Mouse (Mus musculus) neural tube, embryonic 14.5 days (tissue): ENCODE measurements at regions not wholly inside any gene's neighbourhood (a gene's known extent, or its start where the extent isn't known, plus 50 kb on each side); places are given as distances from the start of the nearest gene placed in this dataset.

ENCODE experiments used
- ATAC-seq: fragments of 200-750 bp; cut with Nextera tagmentation; 2 replicates; pipeline ENCODE4 v1.8.0; 2017; ENCODE audit warnings: low read depth, mild to moderate bottlenecking, moderate TSS enrichment, moderate library complexity
- H3K27ac ChIP-seq: fragments of 300-500 bp; sonication (generic); 2 replicates; pipeline ENCODE4 v1.5.1; 2014; ENCODE audit warnings: low read depth, mild to moderate bottlenecking, control low read depth, low read length, moderate library complexity, mixed read lengths
- H3K27me3 ChIP-seq: fragments of 300-500 bp; sonication (generic); 2 replicates; pipeline ENCODE4 v1.6.1; 2014; ENCODE audit warnings: low read length; ENCODE audit not compliant: control insufficient read depth, insufficient read depth
- H3K36me3 ChIP-seq: fragments of 300-500 bp; sonication (generic); 2 replicates; pipeline ENCODE4 v1.6.1; 2014; ENCODE audit warnings: low read length, mixed read lengths; ENCODE audit not compliant: control insufficient read depth, insufficient read depth
- H3K4me1 ChIP-seq: fragments of 300-500 bp; sonication (generic); 2 replicates; pipeline ENCODE4 v1.6.1; 2014; ENCODE audit warnings: low read length; ENCODE audit not compliant: control insufficient read depth, insufficient read depth
- H3K4me2 ChIP-seq: fragments of 300-500 bp; sonication (generic); 2 replicates; pipeline ENCODE4 v1.6.1; 2014; ENCODE audit warnings: mild to moderate bottlenecking, low read depth, low read length, control low read depth
- H3K4me3 ChIP-seq: fragments of 300-500 bp; sonication (generic); 2 replicates; pipeline ENCODE4 v1.5.1; 2014; ENCODE audit warnings: low read depth, low read length, control low read depth, mixed read lengths
- H3K9ac ChIP-seq: fragments of 300-500 bp; sonication (generic); replicated peaks from 2 replicates; pipeline ENCODE4 v1.6.1; 2014; ENCODE audit warnings: low read depth, mild to moderate bottlenecking, control low read depth, low read length, mixed read lengths
- H3K9me3 ChIP-seq: fragments of 300-500 bp; sonication (generic); 2 replicates; pipeline ENCODE4 v1.6.1; 2016; ENCODE audit warnings: low read length; ENCODE audit not compliant: control insufficient read depth
- WGBS: fragments of 180-500 bp; shearing (Covaris S2); extraction: QIAGEN DNeasy Blood & Tissue Kit; methylation state at CpG from one replicate; pipeline ENCODE4 v1.1.7; 2014; 5-methylcytosine and 5-hydroxymethylcytosine counted together

DNA sequence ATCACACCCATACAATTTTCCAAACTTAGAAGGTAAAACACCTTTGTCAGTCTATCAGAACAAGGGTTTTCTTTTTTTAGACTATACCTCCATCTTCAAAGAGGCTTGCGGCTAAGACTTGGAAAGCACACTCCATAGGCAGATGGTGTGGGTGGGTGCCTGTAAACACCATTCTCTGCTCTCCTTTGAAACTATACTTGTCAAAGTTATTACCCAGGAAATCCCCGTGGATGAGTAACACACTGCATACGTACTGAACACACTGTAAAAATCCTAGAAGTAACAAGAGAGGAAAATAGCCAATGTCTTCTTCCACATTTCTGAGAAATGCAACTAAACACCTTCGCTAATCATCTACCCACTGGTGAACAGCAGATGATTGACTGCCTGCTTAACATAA, 464.0 kb upstream of the Adam24 start:
- no peaks in the 10 kb centered on the region for H3K4me1 ChIP-seq
- no peak overlapping the region for H3K4me2 ChIP-seq
- no peak overlapping the region for H3K9ac ChIP-seq
- H3K36me3 ChIP-seq, result no peaks in the 10 kb centered on the region
- no peaks in the 10 kb centered on the region for H3K27me3 ChIP-seq
- no peak for ATAC-seq
- H3K4me3 ChIP-seq, result no peak overlapping the region
- no peak overlapping the region for H3K27ac ChIP-seq
- no peaks in the 10 kb centered on the region for H3K9me3 ChIP-seq
- WGBS, result 80% methylated on average over 4 of the region's 4 CpGs

DNA sequence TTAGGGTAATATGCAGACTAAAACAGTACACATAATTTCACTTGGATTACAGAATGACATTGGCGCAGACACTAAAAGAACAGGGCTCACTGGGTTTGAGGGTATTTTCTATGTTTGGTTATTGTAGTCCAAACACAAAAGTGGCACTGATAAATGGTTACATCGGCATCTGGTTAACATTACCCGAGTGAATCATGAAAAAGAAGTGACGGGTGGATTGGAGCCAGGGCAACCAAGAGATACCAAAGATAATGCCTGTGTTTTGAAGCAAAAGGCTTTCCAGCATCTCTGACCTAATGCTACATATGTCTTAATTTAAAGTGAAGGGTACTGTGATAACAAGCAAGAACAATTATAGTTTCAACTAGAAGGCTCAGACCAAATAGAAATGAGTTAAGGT, 451.4 kb upstream of the Adam24 start:
- WGBS, result 68% methylated on average over 4 of the region's 4 CpGs

DNA sequence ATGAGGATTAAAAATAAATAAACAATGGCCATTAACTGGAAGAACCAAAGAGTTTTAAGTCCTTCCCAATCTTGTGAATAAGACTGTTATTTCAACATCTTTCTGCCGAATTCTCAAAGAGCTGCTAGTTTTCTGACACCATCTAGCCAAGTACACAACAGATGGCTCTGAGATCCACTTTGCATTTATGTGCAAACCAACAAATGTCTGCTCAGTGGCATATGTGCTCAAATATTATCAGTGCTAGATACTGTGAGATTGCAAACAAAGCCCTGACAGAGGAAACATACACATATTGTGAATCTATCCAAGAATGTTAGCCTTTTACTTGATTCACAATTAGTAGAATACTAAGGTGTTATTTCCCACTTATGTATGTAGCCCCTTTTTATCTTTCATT, 447.6 kb upstream of the Adam24 start:
- Histone ChIP-seq H3K9me3 (no peaks in the 10 kb centered on the region), H3K4me3 (no peak overlapping the region), H3K4me2 (no peak overlapping the region), H3K27me3 (no peaks in the 10 kb centered on the region), H3K36me3 (no peaks in the 10 kb centered on the region), H3K27ac (no peak overlapping the region), H3K4me1 (no peaks in the 10 kb centered on the region), H3K9ac (no peak overlapping the region)
- ATAC-seq, result no peak
- WGBS, result 78% methylated on average over 1 of the region's 1 CpGs

More for the DNA sequence above, 451.4 kb upstream of the Adam24 start:
- no peak overlapping the region for H3K9ac ChIP-seq
- no peaks in the 10 kb centered on the region for H3K27me3 ChIP-seq
- no peak overlapping the region for H3K4me2 ChIP-seq
- no peak for ATAC-seq
- H3K9me3 ChIP-seq, result no peaks in the 10 kb centered on the region
- no peak overlapping the region for H3K27ac ChIP-seq
- no peaks in the 10 kb centered on the region for H3K36me3 ChIP-seq
- no peaks in the 10 kb centered on the region for H3K4me1 ChIP-seq
- H3K4me3 ChIP-seq, result no peak overlapping the region
